Comparison of ENCODE assay signal across 8 mouse cellular contexts in the genomic region with DNA sequence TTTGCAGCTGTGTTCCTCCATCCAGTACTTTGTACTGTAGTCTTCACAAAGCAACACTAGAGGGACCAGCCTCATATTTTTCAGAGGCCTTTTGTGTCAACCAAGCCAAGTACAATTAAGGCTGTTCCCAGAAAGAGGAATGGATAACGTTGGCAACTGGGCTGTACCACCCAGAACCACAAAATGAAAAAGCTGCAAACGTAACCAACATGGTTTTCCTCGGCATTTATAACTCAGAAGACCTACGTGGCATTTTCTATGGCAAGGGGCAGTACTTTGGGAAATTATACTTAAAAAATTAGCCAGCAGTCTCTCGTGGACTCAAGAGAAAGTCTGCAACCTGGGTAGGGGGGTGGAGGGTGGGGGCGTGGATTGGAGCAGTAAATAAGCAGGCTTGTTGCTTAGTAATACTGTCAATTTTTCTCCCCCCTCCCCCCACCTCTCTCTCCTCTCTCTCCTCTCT.
DNase-seq lines count a peak whose midpoint lies in the region; ATAC-seq and TF ChIP-seq lines count a peak whose summit lies in the region.

No protein-coding gene starts in this region.

- no peaks in the 10 kb centered on the region for H3K27me3 ChIP-seq in embryonic facial prominence, embryonic 12.5 days
- no peaks in the 10 kb centered on the region for H3K27me3 ChIP-seq in limb, embryonic 13.5 days

- no peak overlapping the region for H3K9ac ChIP-seq in embryonic facial prominence, embryonic 12.5 days
- no peak overlapping the region for H3K9ac ChIP-seq in limb, embryonic 13.5 days

- H3K4me1 ChIP-seq in embryonic facial prominence, embryonic 12.5 days = peaks cover 7% of the 10 kb centered on the region; the same call in 1 of the 2 replicates
- H3K4me1 ChIP-seq in limb, embryonic 13.5 days = peaks cover 19% of the 10 kb centered on the region

- intact Hi-C loops in heart, postnatal 10 days (cut with DNase I) = loop anchor here (2.0 to 5.0 kb wide), 4 partner anchors 40 to 985 kb away; no protein-coding TSS in a partner anchor

- H3K27ac ChIP-seq in layer of hippocampus, adult 2 months = peak overlapping the region; percentile 49
- peak overlapping the region; percentile 63 for H3K27ac ChIP-seq in embryonic facial prominence, embryonic 12.5 days
- H3K27ac ChIP-seq in limb, embryonic 13.5 days = peak overlapping the region; percentile 67

- TF ChIP-seq CTCF in layer of hippocampus, adult 2 months (conservative IDR thresholded peaks at IDR 0.05) = peak; percentile 76

- no peaks in the 10 kb centered on the region for H3K36me3 ChIP-seq in embryonic facial prominence, embryonic 12.5 days
- H3K36me3 ChIP-seq in limb, embryonic 13.5 days = no peaks in the 10 kb centered on the region

- H3K4me2 ChIP-seq in embryonic facial prominence, embryonic 12.5 days (replicated peaks) = peak overlapping the region; percentile 37
- peak overlapping the region; percentile 54 for H3K4me2 ChIP-seq in limb, embryonic 13.5 days (replicated peaks)

- ATAC-seq in embryonic facial prominence, embryonic 12.5 days (ENCODE audit: insufficient number of reproducible peaks, insufficient read depth, low FRiP score, low TSS enrichment) = peak; percentile 80
- peak; percentile 93 for ATAC-seq in limb, embryonic 13.5 days (ENCODE audit: low FRiP score, low read depth)

- peak overlapping the region; percentile 28; the same call in 1 of the 2 replicates for H3K4me3 ChIP-seq in layer of hippocampus, adult 2 months
- H3K4me3 ChIP-seq in embryonic facial prominence, embryonic 12.5 days = no peak overlapping the region
- peak overlapping the region; percentile 18 for H3K4me3 ChIP-seq in limb, embryonic 13.5 days

- 19% methylated on average over 6 of the region's 6 CpGs for WGBS in embryonic facial prominence, embryonic 12.5 days
- 11% methylated on average over 6 of the region's 6 CpGs for WGBS in limb, embryonic 13.5 days

- peak in 1 of 2 experiments; percentile 33 for DNase-seq in layer of hippocampus, adult 2 months (ENCODE audit: low spot score in 2 of 2)
- no peak for DNase-seq in layer of hippocampus, adult 9-11 months
- DNase-seq in heart, postnatal 10 days = peak; percentile 46 to 54
- peak; percentile 8 for DNase-seq in retina, postnatal 7 days (ENCODE audit: low read depth, low spot score)
- no peak for DNase-seq in thymus, postnatal 0 days (ENCODE audit: low spot score)
- DNase-seq in left cerebral cortex, adult 8-10 months (ENCODE audit: low spot score in 2 of 2) = no peak

- no peaks in the 10 kb centered on the region for H3K9me3 ChIP-seq in embryonic facial prominence, embryonic 12.5 days
- H3K9me3 ChIP-seq in limb, embryonic 13.5 days = no peaks in the 10 kb centered on the region

Comparison
In these comparisons a context has a peak if more than half of its experiments do, and no peak if none do; other contexts are left out.
1. DNase-seq: peak in heart, postnatal 10 days (2 of 2) and retina, postnatal 7 days (single experiment); none in layer of hippocampus, adult 9-11 months (single experiment), thymus, postnatal 0 days (single experiment) and left cerebral cortex, adult 8-10 months (0 of 2).
2. Peak in every context shown above with its lines, with median percentiles within 50 percentile points of each other: H3K27ac ChIP-seq.